Mouse (Mus musculus) liver, embryonic 15.5 days (tissue): ENCODE results near the gene Carf. TPM values are rescaled to one million over a fixed set of nuclear protein-coding genes. Genes with fewer than 3 reads are reported as not detected.
"Not testable (repeated sequence)": the region's sequence is repeated elsewhere in the genome, so short reads cannot be mapped to it uniquely, and the experiment has no call there.

Experiments
- ATAC-seq: fragments of 200-750 bp; cut with Nextera tagmentation; 2 replicates; pipeline ENCODE4 v1.8.0; 2017; ENCODE audit warnings: moderate number of reproducible peaks, mild to moderate bottlenecking, moderate library complexity; ENCODE audit not compliant: insufficient read depth
- H3K27ac ChIP-seq: fragments of 300-500 bp; sonication (generic); replicated peaks from 2 replicates; pipeline ENCODE4 v1.5.1; 2015; ENCODE audit warnings: mild to moderate bottlenecking, inconsistent platforms
- H3K27me3 ChIP-seq: fragments of 300-500 bp; sonication (generic); 2 replicates; pipeline ENCODE4 v1.6.1; 2015; ENCODE audit warnings: mild to moderate bottlenecking, inconsistent platforms
- H3K36me3 ChIP-seq: fragments of 300-500 bp; sonication (generic); replicated peaks from 2 replicates; pipeline ENCODE4 v1.6.1; 2015; ENCODE audit warnings: moderate library complexity, mild to moderate bottlenecking, inconsistent platforms
- H3K4me1 ChIP-seq: fragments of 300-500 bp; sonication (generic); replicated peaks from 2 replicates; pipeline ENCODE4 v1.6.1; 2015; ENCODE audit warnings: inconsistent platforms
- H3K4me2 ChIP-seq: fragments of 300-500 bp; sonication (generic); 2 replicates; pipeline ENCODE4 v1.6.1; 2015; ENCODE audit warnings: moderate library complexity, mild to moderate bottlenecking, inconsistent platforms
- H3K4me3 ChIP-seq: fragments of 300-500 bp; sonication (generic); replicated peaks from 2 replicates; pipeline ENCODE4 v1.5.1; 2015; ENCODE audit warnings: mild to moderate bottlenecking, inconsistent platforms
- H3K9ac ChIP-seq: fragments of 300-500 bp; sonication (generic); 2 replicates; pipeline ENCODE4 v1.6.1; 2015; ENCODE audit warnings: moderate library complexity, mild to moderate bottlenecking, inconsistent platforms
- H3K9me3 ChIP-seq: fragments of 300-500 bp; sonication (generic); replicated peaks from 2 replicates; pipeline ENCODE4 v1.6.1; 2016; ENCODE audit warnings: inconsistent platforms
- WGBS: fragments of 180-500 bp; shearing (Covaris S2); methylation state at CpG from one replicate; pipeline ENCODE4 v1.1.7; 2015; ENCODE audit warnings: mixed read lengths; ENCODE audit not compliant: insufficient replicate concordance; 5-methylcytosine and 5-hydroxymethylcytosine counted together
- polyA plus RNA-seq: library from polyadenylated mRNA; unstranded; fragments of >200 nt; fragmentation: Nextera tagmentation; extraction: Ambion mirVana; gene quantifications from 2 replicates; pipeline ENCODE4 v1.2.1, GENCODE M21; 2015

Gene Carf
- polyA plus RNA-seq = 1.2 and 1.6 TPM in 2 replicates

DNA sequence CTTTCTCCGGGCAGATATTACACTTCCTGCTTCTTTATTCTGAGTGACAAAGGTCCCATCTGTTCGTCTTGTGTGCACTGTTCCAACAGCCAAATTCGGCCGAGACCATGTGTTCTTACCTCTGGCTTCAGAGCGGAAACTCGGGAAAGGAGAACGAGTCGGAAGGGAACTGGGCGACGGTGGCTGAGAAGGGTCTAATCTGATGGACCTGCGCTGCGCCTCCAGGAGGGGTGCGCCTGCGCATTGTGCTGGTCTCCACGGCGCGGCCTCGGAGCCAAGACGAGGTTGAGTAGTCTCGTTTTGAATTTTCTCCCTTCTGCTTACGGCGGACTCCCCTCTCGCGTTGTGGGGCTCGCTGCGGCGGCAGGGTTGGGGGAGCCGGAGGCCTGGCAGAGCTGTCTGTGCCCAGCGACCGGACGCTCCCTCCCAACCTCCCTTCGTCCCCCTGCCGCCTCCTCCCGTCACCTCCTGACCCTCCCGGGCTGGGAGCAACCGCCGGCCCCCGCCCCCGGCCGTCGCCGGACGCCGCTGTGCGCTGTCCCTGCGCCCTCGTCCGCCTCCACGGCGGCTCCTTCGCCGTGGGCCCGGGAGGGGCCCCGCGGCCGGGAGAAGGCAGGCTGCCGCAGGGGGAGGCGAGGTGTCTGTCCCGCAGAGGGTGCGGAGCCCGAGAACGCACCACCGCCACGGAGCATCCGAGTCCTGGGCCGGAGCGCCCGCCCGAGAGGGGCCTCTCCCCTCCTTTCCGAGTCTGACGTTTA, at the start of gene Carf, which contains the start of gene Wdr12:
TSS of gene Carf (plus strand) at position 224 of the 758 bp plus-strand sequence.
TSS of gene Wdr12 (minus strand) at position 622 of the 758 bp plus-strand sequence.
- H3K27me3 ChIP-seq = no peaks in the 10 kb centered on the region
- peak within 1 kb of the TSS; percentile 97 for H3K27ac ChIP-seq
- peak within 1 kb of the TSS; percentile 90 for H3K4me3 ChIP-seq
- no peaks in the 10 kb centered on the region for H3K9me3 ChIP-seq
- peak within 1 kb of the TSS; percentile 89 for H3K4me2 ChIP-seq
- peak within 1 kb of the TSS; percentile 86 for H3K9ac ChIP-seq
- H3K36me3 ChIP-seq = peaks cover 14% of the 10 kb centered on the region
- WGBS = under 1% methylated on average over 71 of the region's 71 CpGs
- ATAC-seq = peak; percentile 98
- peaks cover 18% of the 10 kb centered on the region for H3K4me1 ChIP-seq

DNA sequence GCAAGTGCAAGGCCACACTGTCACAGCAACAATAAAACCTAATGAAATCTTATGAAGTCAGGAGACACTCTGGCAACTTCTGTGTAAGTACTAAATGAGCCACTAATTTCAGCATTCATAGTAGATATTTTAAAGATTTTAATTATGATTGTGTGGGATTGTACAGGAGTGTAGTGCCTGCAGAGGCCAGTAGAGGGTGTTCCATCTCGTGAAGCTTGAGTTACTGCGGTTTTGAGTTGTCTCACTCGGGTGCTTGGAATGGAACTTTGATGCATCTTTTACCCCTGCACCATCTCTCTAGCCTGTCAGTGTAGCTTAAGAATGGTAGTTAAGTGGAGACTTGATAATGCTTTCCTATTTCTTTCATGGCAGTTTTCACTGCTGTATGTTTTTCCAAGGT, 43.4 kb upstream of the Carf start:
- H3K36me3 ChIP-seq = no peaks in the 10 kb centered on the region
- H3K4me2 ChIP-seq = no peak overlapping the region
- 22% methylated on average over 3 of the region's 3 CpGs for WGBS
- no peak overlapping the region for H3K4me3 ChIP-seq
- ATAC-seq = no peak
- H3K27ac ChIP-seq = no peak overlapping the region
- H3K9ac ChIP-seq = no peak overlapping the region
- no peaks in the 10 kb centered on the region for H3K4me1 ChIP-seq
- H3K9me3 ChIP-seq = no peaks in the 10 kb centered on the region
- no peaks in the 10 kb centered on the region for H3K27me3 ChIP-seq

DNA sequence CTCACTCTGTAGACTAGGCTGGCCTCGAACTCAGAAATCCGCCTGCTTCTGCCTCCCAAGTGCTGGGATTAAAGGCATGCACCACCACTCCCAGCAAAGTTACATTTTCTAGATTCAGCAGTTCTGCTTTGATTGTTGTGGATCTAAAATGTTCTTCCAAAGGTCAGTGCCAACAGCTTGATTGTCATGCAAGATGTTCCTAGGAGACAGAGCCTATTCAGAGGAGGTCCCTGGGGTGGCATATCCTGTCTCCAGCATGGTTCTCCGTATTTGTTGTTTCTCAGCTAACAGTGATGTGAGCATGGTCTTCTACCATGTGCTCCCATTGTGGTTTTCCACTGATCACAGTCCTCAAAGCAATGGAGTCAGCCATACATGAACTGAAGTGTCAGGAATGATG, 41.7 kb upstream of the Carf start:
- 67% methylated on average over 3 of the region's 3 CpGs for WGBS
- H3K27ac ChIP-seq = no peak overlapping the region
- no peak for ATAC-seq

DNA sequence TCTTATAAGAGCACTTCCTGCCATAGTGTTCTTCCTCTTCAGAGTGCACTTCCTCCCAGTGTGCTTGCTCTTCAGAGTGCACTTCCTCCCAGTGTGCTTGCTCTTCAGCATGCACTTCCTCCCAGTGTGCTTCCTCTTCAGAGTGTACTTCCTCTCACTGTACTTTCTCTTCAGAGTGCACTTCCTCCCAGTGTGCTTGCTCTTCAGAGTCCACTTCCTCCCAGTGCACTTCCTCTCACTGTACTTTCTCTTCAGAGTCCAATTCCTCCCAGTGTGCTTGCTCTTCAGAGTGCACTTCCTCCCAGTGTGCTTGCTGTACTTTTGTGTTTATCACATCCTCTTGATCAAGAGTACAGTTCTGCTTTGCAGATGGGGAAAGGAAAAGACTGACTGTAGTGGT, 27.3 kb upstream of the Carf start:
- not testable (repeated sequence) for ATAC-seq, H3K27ac ChIP-seq

More for the DNA sequence above, 41.7 kb upstream of the Carf start:
- Histone ChIP-seq H3K9ac (no peak overlapping the region), H3K9me3 (no peaks in the 10 kb centered on the region), H3K27me3 (no peaks in the 10 kb centered on the region), H3K4me3 (no peak overlapping the region), H3K4me2 (no peak overlapping the region), H3K4me1 (no peaks in the 10 kb centered on the region), H3K36me3 (no peaks in the 10 kb centered on the region)

DNA sequence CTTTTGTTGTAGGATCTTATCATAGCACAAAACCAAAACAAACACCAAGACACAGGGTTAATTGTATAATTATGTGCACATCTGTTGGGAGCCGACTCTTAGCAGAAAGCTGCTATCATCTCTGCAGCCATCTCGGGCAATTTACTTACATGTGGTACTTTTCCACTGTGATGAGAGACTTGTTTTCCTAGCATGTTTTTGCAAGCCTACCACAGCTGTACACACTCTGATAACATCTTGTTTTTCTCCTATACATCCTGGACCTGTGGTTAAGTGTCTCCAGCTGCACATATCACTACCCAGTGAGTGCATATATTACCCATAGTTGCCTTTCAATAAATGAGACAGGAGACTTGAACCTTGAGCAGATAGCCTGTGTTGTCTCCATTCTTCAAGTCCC, 23.1 kb upstream of the Carf start:
- Histone ChIP-seq H3K36me3 (peaks cover 36% of the 10 kb centered on the region), H3K27me3 (no peaks in the 10 kb centered on the region), H3K4me2 (no peak overlapping the region), H3K9ac (no peak overlapping the region), H3K4me1 (no peaks in the 10 kb centered on the region), H3K4me3 (no peak overlapping the region), H3K9me3 (no peaks in the 10 kb centered on the region), H3K27ac (no peak overlapping the region)
- no peak for ATAC-seq
- 60% methylated on average over 2 of the region's 2 CpGs for WGBS

More for the DNA sequence above, 27.3 kb upstream of the Carf start:
- H3K4me1 ChIP-seq, H3K36me3 ChIP-seq, H3K9me3 ChIP-seq, H3K4me3 ChIP-seq, H3K27me3 ChIP-seq, H3K9ac ChIP-seq, H3K4me2 ChIP-seq: not testable (repeated sequence)

DNA sequence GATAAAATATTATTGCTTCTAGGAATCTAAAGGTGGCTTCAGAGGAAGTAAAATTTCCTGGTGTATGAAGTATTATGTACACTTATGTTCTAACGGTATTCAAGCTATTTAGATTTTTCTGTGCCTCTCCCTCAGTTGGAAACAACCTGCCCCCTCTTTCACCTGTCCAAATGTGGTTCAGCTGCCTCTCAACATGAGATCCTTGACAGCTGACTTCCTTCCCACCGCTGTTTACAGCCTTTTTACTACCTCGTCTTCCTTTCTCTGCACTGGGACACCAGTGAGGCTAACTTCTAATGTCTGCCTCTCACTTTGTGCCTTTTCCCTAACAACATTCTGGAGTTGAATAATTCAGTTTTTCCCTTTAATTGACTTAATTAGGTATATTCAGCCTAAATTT, 22.5 kb upstream of the Carf start:
- H3K4me1 ChIP-seq = no peaks in the 10 kb centered on the region
- no peak overlapping the region for H3K4me2 ChIP-seq
- WGBS = 49% methylated on average over 3 of the region's 3 CpGs
- no peaks in the 10 kb centered on the region for H3K27me3 ChIP-seq
- H3K9me3 ChIP-seq = no peaks in the 10 kb centered on the region
- H3K36me3 ChIP-seq = peaks cover 41% of the 10 kb centered on the region
- no peak for ATAC-seq
- H3K9ac ChIP-seq = no peak overlapping the region
- no peak overlapping the region for H3K27ac ChIP-seq
- no peak overlapping the region for H3K4me3 ChIP-seq

DNA sequence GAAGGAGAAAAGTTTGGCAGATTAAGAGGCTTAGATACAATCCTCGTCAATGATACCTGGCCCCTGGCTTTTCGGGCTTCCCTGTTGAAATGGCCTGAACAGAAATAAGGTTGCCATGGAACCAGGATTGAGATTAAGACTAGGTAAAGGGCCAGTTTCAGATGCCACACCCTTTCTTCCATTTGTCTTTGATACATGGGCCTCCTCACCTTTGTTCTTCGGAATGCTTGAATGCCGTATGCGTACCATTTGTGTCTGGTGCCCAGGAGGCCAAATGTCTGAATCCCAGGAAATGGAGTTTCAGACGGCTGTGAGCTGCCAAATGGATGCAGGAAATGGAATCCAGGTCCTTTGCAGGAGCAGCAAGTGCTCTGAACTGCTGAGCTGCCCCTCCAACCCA, 21.6 kb upstream of the Carf start:
- no peaks in the 10 kb centered on the region for H3K27me3 ChIP-seq
- H3K4me2 ChIP-seq = no peak overlapping the region
- peaks cover 45% of the 10 kb centered on the region for H3K36me3 ChIP-seq
- H3K9me3 ChIP-seq = no peaks in the 10 kb centered on the region
- no peak overlapping the region for H3K9ac ChIP-seq
- H3K4me3 ChIP-seq = no peak overlapping the region
- no peak for ATAC-seq
- no peaks in the 10 kb centered on the region for H3K4me1 ChIP-seq
- WGBS = 83% methylated on average over 6 of the region's 6 CpGs
- no peak overlapping the region for H3K27ac ChIP-seq

DNA sequence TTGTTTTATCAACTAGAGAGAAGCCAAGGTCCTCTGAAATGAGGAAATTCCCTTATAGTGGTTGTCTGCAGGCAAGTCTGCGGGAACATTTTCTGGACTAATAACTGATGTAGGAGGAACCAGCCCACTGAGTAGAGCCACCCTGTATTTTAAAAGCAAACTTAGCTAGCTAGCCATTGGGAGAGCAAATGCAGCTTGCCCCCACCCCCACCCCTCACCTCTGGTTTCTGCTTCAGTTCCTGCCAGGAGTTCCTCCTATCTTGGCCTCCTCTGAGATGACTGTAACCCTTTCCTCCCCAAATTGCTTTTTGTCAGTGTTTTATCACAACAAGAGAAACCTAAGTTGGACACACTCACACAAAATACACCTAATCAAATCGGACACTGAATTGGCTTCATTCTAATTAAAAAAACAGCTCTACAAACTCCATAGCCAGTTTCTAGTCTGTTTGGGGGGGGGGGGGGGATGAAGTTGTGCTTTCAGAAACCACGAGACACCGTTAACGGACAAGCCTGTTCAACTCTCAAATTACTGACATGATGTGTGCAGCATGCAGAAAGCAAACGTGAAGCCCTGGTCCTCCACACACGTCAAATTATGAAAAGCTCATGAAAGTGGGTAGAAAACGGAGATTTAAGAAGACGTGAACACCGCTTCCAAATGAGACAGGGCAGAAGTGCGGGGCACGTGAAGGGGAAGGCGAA, 1.3 kb upstream of the Carf start:
- no peak for ATAC-seq
- Histone ChIP-seq H3K27ac (peak overlapping the region; percentile 97; the same call in 1 of the 2 replicates), H3K4me1 (peaks cover 18% of the 10 kb centered on the region), H3K4me3 (peak overlapping the region; percentile 90), H3K9me3 (no peaks in the 10 kb centered on the region), H3K9ac (peak overlapping the region; percentile 86), H3K36me3 (peaks cover 23% of the 10 kb centered on the region), H3K27me3 (no peaks in the 10 kb centered on the region), H3K4me2 (peak overlapping the region; percentile 89)
- 4% methylated on average over 13 of the region's 13 CpGs for WGBS

DNA sequence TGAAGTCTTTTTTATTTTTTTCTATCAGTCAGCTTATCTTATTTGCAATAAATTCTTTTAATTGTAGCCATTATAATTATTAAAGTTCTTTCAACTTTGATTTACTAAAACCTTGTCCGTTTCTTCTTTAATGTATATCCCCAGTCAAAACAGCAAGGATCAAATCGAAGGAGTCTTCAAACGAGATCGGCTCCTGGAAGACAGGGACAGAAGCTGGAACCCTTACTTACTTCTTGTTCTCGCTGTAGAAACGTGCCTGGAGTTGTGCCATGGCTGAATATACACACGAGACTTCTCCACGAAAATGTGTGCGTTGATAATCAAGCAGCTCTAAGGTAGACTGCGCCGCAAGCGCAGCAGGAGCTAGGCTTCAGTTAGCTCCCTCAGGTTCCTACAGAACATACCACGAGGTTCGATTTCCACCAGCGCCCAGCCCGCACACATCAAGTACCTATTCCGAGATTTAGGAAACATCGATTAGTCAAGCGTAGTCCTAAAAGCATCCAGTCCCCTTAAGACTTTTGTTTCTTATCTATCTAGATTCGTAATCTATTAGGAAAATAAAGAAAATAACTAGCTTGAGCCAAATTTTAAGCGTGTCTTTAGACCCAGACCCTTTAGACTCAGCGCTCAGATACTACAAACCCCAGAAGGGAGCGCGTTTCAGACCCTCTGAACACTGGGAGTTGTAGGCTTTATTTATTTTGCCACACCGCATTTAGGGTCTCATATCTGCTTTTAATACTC, 597 bp upstream of the Carf start:
- peak overlapping the region; percentile 86 for H3K9ac ChIP-seq
- peaks cover 17% of the 10 kb centered on the region for H3K36me3 ChIP-seq
- WGBS = under 1% methylated on average over 25 of the region's 25 CpGs
- peak overlapping the region; percentile 89 for H3K4me2 ChIP-seq
- H3K27ac ChIP-seq = peak overlapping the region; percentile 97
- peak overlapping the region; percentile 90 for H3K4me3 ChIP-seq
- ATAC-seq = peak; percentile 79
- peaks cover 18% of the 10 kb centered on the region for H3K4me1 ChIP-seq
- no peaks in the 10 kb centered on the region for H3K9me3 ChIP-seq
- H3K27me3 ChIP-seq = no peaks in the 10 kb centered on the region

DNA sequence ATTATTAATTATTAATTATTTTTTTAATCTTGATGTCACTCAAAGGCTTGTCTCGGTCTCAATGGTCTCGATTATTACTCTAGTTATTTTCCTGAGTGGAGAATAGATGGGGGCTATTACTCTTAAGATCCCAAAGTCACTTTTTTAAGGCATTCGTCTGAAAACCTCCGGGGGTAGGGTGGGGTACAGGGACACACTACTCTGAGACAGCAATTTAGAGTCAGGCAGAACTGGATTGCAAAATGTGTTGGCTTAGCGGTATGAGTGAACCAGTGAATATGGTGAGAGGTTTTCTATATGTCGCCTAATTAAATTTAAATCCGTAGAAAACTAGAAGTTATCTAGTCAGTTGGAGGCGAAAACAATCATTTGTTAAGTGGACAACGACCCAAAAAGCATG, 792 bp downstream of the Carf start:
- peak overlapping the region; percentile 90 for H3K4me3 ChIP-seq
- peaks cover 18% of the 10 kb centered on the region for H3K4me1 ChIP-seq
- peaks cover 10% of the 10 kb centered on the region for H3K36me3 ChIP-seq
- no peaks in the 10 kb centered on the region for H3K27me3 ChIP-seq
- peak overlapping the region; percentile 89 for H3K4me2 ChIP-seq
- WGBS = 8% methylated on average over 9 of the region's 9 CpGs
- H3K27ac ChIP-seq = peak overlapping the region; percentile 97; the same call in 1 of the 2 replicates
- peak overlapping the region; percentile 86 for H3K9ac ChIP-seq
- no peaks in the 10 kb centered on the region for H3K9me3 ChIP-seq
- no peak for ATAC-seq

DNA sequence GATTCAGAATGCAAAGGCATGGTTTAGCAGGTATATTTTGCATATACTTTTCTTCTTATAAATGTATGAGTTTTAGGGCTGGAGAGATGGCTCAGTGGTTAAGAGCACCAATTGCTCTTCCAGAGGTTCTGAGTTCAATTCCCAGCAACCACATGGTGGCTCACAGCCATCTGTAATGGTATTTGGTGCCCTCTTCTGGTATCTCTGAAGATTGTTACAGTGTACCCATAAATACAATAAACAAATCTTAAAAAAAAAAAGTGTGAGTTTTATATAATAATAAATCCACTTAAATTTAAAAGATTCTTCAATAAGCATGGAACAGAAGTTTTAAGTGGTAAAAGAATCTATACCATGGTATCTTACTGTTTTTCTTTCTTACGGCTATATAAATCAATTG, 6.5 kb downstream of the Carf start:
- Histone ChIP-seq H3K9me3 (no peaks in the 10 kb centered on the region), H3K36me3 (peaks cover 13% of the 10 kb centered on the region; the same call in 1 of the 2 replicates), H3K4me3 (no peak overlapping the region), H3K9ac (no peak overlapping the region), H3K27me3 (no peaks in the 10 kb centered on the region), H3K4me1 (no peaks in the 10 kb centered on the region), H3K27ac (no peak overlapping the region), H3K4me2 (no peak overlapping the region)
- ATAC-seq = no peak
- 81% methylated on average over 1 of the region's 1 CpGs for WGBS
